Mouse (Mus musculus) 3134 (cell line): ENCODE data around the gene Mettl7a3.
"Not testable (repeated sequence)": the region's sequence is repeated elsewhere in the genome, so short reads cannot be mapped to it uniquely, and the experiment has no call there.

Experiments used
- DNase-seq: peaks from one replicate; pipeline ENCODE4 v3.0.0-alpha.2; 2011; ENCODE audit warnings: low spot score; ENCODE audit not compliant: insufficient read length; ENCODE audit errors: extremely low read depth

Gene Mettl7a3

DNA sequence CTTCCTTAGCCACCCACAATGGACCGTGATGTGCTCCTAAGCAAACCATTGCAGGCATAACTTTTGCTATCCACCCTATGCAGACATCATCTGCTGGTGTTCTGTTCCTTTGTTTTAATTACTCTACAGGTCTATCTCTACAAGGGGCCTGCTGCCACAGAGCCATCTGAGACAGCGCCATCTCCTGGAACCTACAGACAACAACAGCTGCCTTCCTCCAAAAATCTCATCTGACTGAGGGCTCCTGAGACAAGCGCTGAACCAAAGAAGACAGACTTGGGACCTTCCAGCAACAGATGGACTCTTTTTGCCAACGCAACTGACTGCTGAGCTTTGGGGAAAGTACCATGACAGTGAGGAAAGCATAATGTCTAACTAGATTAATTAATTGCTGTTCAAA is 6.6 kb upstream of the Mettl7a3 start:
- DNase-seq = not testable (repeated sequence)

DNA sequence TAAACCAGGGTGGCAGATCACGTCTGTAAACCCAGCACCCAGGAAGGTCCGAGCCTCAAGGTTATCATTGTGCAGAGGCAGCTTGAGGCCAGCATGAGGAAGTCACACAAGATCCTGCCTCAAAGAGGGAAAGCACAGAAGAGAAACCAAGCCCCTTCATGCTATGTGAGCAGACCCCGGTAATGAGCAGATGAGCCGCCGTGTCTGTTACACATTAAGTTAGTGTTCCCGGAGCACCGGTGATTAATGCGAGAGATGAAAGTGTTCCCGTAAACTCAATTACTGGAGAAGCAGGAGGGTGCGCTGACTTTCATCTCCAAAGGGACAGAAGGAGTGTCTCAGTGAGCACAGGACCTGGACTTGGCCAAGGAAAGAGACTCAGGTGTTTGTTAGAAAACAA is 5.4 kb upstream of the Mettl7a3 start:
- not testable (repeated sequence) for DNase-seq

DNA sequence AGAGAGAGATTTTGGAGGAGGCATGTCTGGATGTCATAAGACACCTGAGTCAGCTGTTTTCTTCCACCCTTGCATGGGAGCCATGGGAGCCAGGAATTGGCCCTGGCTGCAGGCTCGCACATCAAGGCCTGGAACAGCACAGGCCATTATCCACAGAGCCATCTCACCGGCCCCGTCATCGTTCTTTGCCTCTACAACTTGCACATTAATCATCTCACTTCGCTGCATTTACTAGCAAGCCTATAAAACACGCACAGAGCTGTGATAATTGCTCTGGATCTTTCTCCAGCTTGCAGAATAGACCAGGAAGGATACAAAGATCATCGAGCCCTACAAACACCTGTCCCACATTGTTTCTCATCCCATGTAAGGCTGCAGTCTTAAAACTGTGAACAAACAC is 4.0 kb upstream of the Mettl7a3 start:
- DNase-seq = no peak

DNA sequence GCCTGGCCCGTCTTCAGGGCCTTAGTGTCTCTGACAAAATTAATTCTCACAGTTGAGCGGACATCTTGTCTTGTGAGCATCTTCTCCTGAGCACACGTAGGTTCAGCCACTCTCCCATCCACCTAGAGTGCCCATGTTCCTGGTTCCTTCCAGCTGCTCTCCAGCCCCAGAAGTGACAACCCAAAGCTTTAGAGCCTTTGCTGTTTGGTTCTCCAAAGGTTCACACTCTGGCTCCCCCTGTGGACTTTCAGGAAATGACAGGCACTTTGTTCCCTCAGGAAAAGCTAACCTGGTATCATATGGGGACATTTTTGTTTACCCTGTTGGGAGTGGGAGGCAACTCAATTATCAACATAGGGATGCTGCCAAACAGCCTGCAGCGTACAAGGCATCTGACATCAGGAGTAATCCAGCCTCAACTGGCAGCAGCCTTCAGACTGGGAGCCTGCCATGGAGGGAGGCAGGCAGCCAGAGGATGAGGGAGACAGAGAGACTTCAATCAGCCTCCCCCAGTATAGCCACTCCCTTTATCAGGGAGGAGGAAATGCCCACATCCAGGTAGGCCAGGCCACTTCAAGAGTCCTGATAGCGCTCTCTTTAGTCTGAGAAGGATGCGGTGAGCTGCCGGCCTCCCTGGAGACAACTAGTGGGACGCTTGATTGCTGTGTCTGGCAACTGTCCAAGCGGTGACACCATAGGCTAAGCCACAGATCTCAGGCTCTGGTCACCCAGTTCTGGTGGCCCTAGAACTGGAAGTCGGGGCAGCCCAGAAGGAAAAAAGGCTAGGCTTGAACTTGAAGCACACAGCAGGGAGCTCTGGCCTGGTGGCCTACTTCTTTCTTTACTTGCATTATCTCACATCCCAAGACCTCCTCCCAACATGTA is 2.4 kb upstream of the Mettl7a3 start:
- not testable (repeated sequence) for DNase-seq

DNA sequence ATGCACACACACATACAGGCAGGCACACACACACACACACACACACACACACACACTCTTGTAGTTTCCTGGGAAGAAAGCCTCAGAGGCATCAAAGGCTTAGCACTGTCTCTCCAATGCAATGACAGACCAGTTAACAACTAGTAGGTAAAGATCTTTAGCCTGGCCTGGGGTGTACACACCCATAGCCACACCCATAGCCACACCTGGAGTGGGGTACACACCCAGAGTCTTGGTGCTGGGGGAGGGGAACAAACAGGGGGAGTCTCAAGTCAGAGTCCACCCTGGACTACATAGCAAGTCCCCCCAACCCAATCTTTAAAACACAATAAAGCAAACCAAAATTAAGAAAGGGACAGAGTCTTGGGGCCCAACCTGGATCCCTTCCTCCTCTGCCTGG is 2.6 kb downstream of the Mettl7a3 start:
- DNase-seq = not testable (repeated sequence)

DNA sequence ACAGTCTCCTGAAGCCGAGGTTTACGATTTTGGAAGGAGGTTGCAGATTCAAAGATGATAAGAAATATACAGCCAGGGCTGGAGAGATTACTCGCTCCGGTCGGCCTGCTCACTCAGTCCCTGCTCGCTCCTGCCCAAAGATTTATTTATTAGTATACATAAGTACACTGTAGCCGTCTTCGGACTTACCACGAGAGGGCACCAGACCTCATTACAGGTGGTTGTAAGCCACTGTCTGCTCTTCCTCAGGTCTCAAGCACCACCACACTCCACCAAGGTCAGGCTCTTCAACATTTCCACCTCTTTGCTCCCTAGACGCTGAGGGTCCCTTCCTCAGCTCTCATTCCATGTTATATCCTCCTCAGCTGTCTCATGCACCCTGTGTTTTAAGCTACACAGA is 3.1 kb downstream of the Mettl7a3 start:
- DNase-seq = not testable (repeated sequence)

DNA sequence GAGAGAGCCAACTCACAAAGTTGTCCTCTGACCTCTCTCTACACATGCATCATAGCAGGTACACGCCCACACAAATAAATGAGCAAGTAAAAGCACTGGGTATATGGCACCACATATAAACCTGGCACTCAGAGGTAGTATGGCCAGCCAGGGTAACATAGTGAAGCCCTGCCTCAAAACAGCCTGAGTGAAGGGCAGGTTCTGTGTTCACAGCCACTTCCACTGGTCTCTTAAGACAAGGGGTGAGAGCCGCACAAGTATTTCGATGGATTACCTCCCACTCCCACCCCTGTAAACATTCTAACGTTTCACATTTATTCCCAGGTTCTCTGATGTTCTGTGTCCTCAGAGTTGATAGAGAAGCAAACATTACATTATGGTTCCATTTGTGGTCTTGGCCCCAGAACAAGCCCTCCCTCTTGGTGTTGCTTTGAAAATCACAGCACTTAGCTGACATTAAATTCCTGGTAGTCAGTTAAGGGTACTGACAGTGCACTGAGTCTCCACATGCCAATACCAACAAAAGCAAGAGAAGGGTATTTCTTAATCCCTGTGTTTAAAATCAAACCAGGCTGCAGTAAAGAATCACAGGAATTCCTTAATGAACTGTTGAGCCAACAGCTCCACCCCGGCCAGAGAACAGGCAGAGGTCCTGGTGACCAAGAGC is 6.7 kb downstream of the Mettl7a3 start:
- not testable (repeated sequence) for DNase-seq

DNA sequence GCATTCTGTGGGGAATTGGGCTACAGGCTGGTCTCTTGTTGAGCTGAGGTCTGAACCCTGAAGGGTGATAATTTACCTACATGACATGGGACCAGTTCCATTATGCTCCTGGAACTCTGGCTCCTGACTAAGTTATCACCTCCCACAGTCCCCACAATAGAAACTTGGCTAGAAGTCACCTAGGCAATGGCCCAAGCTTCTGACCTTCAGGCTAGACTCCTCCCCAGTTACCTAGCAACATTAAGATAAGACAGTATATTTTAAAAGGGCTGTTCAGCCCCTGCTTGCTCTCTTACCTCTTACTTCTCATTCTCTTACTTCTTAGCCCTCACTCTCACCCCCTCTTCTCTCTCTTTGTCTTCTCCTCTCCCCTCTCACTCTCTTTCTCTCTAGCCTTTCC is 10.8 kb downstream of the Mettl7a3 start:
- no peak for DNase-seq

DNA sequence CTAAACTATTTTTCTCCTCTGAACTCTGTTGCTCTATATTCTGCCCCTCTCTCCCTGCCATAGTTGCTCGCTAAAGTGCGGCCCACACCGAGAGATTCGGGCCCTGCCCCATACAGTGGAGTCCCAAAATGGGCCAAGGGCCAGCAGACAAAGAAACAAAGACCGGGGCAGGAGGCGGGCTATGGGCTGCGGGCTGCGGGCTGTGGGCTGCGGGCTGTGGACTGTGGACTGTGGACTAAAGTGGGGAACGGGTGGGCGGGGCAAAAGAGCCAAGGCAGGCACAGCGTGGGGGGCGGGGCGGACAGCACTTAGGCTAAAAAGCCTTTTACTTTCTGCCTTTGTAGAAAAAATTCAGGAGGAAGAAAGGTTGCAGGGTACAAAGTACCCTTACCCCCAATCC is 12.0 kb downstream of the Mettl7a3 start:
- DNase-seq = no peak

DNA sequence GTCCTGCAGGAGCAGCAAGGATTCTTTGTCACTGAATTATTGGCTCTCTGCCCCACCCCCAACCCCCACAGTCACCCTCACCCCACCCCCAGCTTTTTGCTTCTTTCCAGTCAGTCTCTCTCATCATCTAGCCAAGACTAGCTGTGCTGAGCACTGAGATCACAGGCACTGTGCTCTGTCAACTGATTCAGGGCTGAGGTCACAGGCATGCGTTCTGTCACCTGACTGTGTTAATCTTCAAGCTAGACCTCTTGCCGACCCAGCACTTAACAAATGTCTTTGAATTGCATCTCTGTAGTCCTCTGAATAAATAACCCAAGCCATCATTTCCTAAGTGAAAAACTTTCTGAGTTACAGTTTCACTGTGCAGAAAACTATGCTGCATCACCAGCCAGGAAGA is 14.8 kb downstream of the Mettl7a3 start:
- no peak for DNase-seq

DNA sequence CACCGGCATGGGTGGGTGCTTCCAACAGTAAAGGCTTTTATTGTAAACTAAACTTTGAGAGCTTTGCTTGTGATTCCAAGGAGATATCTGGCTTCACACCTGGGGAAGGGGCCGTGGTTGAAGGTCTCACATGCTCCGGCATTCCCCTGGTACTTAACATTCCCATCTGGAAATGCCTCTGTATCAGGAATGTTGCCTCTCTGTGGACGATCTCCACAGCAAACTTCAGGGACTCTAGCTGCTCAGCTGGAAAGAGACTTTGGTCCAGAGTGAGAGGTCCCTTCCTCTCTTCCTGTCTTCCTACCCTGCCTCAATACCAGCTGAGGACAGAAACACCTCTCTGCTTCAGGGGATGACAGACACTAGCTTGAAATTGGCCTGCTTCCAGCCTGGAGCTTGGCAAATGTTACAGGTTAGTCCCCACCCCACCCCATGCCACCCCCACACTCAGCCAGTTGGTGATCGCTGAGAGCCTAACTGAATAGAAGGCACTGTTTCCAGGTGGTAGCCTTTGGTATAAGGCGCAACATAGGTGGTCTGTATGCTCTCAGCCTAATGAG is 16.9 kb downstream of the Mettl7a3 start:
- DNase-seq = no peak

DNA sequence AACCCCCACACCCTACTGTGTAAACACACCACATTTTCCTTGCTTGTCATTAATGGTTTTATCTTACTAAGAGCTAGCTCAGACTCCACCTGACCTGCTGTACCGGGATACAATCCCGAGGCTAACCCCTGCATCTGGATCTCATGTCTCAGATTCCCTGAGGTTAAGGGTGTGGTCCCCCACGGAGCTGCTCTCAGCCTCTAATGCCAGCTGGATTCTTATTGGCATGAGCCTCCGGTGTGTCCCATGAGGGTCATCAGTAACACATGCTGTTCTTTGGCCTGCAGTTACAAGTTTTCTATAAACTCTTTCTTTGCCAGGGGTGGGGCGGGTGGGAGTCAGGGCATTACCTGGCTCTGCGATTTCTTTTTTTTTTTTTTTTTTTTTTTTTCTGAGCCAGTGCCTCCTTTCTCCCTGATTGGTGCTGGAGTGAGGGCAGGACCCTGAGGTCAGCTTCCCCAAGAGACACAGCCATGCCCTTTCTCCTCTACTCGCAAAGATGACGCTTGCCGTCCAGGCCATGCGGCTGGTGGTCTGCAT is 18.1 kb downstream of the Mettl7a3 start, which contains the start of the genes Methig1 and Mettl7a2:
TSS of gene Methig1 (plus strand) at position 439 of the 540 bp plus-strand sequence.
TSS of gene Mettl7a2 (plus strand) at position 490 of the 540 bp plus-strand sequence.
- DNase-seq = no peak

DNA sequence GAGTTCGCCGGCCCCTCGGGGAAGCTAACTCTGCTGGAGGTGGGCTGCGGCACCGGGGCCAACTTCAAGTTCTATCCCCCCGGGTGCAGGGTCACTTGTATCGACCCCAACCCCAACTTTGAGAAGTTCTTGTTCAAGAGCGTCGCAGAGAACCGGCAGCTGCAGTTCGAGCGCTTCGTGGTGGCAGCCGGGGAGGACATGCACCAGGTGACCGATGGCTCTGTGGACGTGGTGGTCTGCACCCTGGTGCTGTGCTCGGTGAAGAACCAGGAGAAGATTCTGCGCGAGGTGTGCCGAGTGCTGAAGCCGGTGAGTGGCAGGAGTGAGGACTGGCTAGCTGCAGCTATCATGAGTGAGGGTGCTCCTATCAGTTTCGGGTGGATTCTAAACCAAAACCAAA is 18.7 kb downstream of the Mettl7a3 start:
- not testable (repeated sequence) for DNase-seq

DNA sequence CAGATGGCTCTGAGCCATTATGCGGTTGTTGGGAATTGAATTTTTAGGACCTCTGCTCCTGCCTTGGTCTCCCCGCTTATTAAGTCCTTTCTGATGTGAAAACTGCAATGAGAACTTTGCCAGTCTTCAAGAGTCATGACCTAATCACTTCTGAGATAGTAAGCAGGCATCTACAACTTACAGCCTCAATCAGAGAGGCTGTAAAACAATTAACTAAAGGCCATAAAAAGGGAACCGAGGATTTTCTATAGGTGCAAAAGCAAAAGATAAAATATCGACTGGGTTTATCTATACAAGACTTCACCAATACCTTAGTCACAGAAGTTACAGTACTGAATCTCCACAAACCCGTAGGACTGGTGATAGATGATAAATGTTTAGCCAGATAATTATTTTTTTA is 21.1 kb downstream of the Mettl7a3 start:
- DNase-seq = no peak

DNA sequence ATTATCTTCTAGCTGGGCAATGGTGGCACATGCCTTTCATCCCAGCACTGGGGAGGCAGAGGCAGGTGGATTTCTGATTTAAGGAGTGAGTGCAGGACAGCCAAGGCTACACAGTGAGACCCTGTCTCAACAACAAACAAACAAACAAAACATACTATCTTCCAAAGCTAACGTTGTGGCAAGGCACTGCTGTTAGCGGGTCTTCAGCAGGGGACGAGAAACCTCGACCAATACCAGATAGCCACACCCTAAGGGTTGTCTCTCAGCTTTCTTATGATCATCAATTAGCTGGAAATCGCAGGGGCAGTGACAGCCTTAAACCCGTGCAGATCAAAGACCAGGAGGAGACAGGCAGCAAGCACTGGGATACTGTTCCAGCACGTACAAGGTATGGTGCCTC is 29.5 kb downstream of the Mettl7a3 start, which contains the start of gene Higd1c:
TSS of gene Higd1c (plus strand) at position 301 of the 400 bp plus-strand sequence.
- DNase-seq = no peak

DNA sequence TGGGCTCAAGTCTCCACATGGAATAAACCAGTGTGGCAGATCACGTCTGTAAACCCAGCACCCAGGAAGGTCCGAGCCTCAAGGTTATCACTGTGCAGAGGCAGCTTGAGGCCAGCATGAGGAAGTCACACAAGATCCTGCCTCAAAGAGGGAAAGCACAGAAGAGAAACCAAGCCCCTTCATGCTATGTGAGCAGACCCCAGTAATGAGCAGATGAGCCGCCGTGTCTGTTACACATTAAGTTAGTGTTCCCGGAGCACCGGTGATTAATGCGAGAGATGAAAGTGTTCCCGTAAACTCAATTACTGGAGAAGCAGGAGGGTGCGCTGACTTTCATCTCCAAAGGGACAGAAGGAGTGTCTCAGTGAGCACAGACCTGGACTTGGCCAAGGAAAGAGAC is 31.2 kb downstream of the Mettl7a3 start:
- DNase-seq = not testable (repeated sequence)

DNA sequence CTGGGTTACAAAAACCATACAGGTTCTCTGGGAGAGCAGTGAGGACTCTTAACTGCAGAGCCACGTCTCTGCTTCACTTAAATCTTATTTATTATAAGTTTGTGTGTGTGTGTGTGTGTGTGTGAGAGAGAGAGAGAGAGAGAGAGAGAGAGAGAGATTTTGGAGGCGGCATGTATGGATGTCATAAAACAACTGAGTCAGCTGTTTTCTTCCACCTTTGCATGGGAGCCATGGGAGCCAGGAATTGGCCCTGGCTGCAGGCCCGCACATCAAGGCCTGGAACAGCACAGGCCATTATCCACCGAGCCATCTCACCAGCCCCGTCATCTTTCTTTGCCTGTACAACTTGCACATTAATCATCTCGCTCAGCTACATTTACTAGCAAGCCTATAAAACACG is 32.4 kb downstream of the Mettl7a3 start:
- DNase-seq = no peak

DNA sequence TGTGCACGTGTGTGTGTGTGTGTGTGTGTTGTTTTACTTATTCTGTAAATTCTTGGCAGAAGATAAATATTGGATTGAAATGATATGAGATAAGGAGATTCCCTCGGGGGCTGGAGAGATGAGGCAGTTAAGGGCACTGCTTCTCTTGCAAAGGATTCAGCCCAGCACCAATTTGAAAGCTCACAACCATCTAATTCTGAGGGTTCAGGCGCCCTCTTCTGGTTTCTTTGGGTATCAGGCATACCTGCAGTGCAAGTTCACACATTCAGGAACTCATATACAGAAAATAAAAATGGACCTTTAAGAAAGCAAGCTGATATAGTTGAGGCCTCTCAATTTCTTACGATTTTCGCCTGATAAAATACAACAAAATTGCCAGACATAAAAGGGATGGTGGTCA is 40.3 kb downstream of the Mettl7a3 start:
- DNase-seq = no peak

DNA sequence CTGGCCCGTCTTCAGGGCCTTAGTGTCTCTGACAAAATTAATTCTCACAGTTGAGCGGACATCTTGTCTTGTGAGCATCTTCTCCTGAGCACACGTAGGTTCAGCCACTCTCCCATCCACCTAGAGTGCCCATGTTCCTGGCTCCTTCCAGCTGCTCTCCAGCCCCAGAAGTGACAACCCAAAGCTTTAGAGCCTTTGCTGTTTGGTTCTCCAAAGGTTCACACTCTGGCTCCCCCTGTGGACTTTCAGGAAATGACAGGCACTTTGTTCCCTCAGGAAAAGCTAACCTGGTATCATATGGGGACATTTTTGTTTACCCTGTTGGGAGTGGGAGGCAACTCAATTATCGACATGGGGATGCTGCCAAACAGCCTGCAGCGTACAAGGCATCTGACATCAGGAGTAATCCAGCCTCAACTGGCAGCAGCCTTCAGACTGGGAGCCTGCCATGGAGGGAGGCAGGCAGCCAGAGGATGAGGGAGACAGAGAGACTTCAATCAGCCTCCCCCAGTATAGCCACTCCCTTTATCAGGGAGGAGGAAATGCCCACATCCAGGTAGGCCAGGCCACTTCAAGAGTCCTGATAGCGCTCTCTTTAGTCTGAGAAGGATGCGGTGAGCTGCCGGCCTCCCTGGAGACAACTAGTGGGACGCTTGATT is 43.2 kb downstream of the Mettl7a3 start:
- not testable (repeated sequence) for DNase-seq

DNA sequence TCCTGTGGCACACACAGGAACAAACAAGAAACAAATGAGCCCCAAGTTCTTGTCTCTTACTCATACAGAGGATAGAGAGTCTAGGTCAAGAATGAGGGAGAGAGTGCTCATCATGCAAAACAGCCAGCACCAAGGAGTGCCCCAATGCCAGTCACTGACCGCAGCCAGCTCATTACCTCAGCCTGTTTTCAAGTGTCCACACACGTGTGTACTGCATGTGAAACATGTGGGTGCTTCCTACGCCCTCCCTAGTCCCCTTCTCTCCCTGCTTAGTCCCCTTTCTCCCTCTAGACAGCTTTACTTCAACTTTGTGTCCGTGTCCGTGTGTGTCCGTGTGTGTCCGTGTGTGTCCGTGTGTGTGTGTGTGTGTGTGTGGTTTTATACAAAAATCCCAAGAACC is 44.9 kb downstream of the Mettl7a3 start:
- no peak for DNase-seq

DNA sequence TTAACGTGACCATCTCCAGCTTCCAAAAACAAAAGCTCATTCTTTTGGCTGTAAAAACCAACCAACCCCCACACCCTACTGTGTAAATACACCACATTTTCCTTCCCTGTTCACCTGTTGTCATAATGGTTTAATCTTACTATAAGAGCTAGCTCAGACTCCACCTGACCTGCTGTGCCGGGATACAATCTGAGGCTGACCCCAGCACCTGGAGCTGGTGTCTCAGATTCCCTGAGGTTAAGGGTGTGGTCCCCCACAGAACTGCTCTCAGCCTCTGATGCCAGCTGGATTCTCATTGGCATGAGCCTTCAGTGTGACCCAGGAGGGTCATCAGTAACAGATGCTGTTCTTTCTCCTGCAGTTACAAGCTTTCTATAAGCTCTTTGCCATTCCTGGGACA is 45.4 kb downstream of the Mettl7a3 start:
- DNase-seq = no peak
